Mouse (Mus musculus) embryonic fibroblast, embryonic 13.5 days (primary cell): Measurements from ENCODE around the gene Gpr142.

Source experiments
- CTCF ChIP-seq: IDR thresholded peaks from 2 replicates; pipeline ENCODE4 v1.5.1; 2011; ENCODE audit warnings: mild to moderate bottlenecking, control low read depth, low read length, moderate library complexity, borderline replicate concordance; ENCODE audit not compliant: insufficient read depth
- POLR2A ChIP-seq: IDR thresholded peaks from 2 replicates; pipeline ENCODE4 v1.6.1; 2011; ENCODE audit warnings: low read depth, mild to moderate bottlenecking, control low read depth, low read length, moderate library complexity

GRCm38 (mm10) chr11:114830433-114830773 is 31.7 kb downstream of the Gpr142 start:
- TF ChIP-seq POLR2A, result no peak
- no peak for TF ChIP-seq CTCF
